Mouse (Mus musculus): ENCODE measurements around the gene Psg26.
"Not testable (repeated sequence)": the region's sequence is repeated elsewhere in the genome, so short reads cannot be mapped to it uniquely, and the experiment has no call there.

DNA sequence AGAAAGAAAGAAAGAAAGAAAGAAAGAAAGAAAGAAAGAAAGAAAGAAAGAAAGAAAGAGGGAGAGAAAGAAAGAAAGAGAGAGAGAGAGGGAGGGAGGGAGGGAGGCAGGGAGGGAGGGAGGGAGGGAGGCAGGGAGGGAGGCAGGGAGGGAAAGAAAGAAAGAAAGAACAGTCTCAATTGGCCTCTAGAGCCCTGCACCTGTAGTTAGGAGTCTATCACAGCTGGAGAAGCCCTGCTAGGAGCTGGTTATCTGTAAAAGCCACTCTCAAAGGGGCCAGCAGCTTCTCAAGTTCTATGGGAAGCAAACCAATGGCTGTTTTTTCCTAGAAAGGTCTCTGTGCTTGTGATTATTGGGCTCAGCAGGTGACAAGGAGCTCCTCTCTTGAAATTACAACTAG lies 28.9 kb upstream of the Psg26 start:
- not testable (repeated sequence) for TF ChIP-seq ZNF384 (IDR thresholded peaks at IDR 0.05; ENCODE audit: low read depth, low read length); CTCF (conservative IDR thresholded peaks at IDR 0.05 in 1 of 2, IDR thresholded peaks at IDR 0.05 in 1 of 2; ENCODE audit: low read depth in 2 of 2, low read length in 2 of 2); BHLHE40 (IDR thresholded peaks at IDR 0.05; ENCODE audit: low read depth, low read length); GABPA (IDR thresholded peaks at IDR 0.05; ENCODE audit: insufficient replicate concordance, low read depth, low read length); ZMIZ1 (IDR thresholded peaks at IDR 0.05; ENCODE audit: low read depth, low read length); POLR2A (IDR thresholded peaks at IDR 0.05; ENCODE audit: low read depth, low read length); ELF1 (IDR thresholded peaks at IDR 0.05; ENCODE audit: low read depth, low read length); CHD1 (IDR thresholded peaks at IDR 0.05; ENCODE audit: low read depth, low read length)
